Mouse (Mus musculus): Measurements from ENCODE around the gene Supt3. TPM values are rescaled to one million over a fixed set of nuclear protein-coding genes. Genes with fewer than 3 reads are reported as not detected.
A peak's percentile ranks its signal among the peaks of the same experiment; 100 is the strongest.

Supt3 gene
- total RNA-seq, 1 experiment from 2014 or later: 19.0 TPM

- no peak for ATAC-seq (replicated peaks in 1 of 2; ENCODE audit: insufficient read depth in 1 of 2, low FRiP score in 2 of 2, low TSS enrichment in 1 of 2, low read depth in 1 of 2, poor library complexity in 2 of 2, severe bottlenecking in 2 of 2)
Measured at GRCm38 (mm10) chr17:44772576-44772975, 4.4 kb upstream of the Supt3 start.

- peak; percentile 71 to 84 for ATAC-seq (replicated peaks in 1 of 2; ENCODE audit: insufficient read depth in 1 of 2, low FRiP score in 2 of 2, low TSS enrichment in 1 of 2, low read depth in 1 of 2, poor library complexity in 2 of 2, severe bottlenecking in 2 of 2)
Measured at GRCm38 (mm10) chr17:44777337-44777804, 419 bp downstream of the Supt3 start.

- no peak for ATAC-seq (replicated peaks in 1 of 2; ENCODE audit: insufficient read depth in 1 of 2, low FRiP score in 2 of 2, low TSS enrichment in 1 of 2, low read depth in 1 of 2, poor library complexity in 2 of 2, severe bottlenecking in 2 of 2)
Measured at GRCm38 (mm10) chr17:44778141-44778540, 1.2 kb downstream of the Supt3 start.

GRCm38 (mm10) chr17:44780353-44780752, 3.4 kb downstream of the Supt3 start:
- ATAC-seq (replicated peaks in 1 of 2; ENCODE audit: insufficient read depth in 1 of 2, low FRiP score in 2 of 2, low TSS enrichment in 1 of 2, low read depth in 1 of 2, poor library complexity in 2 of 2, severe bottlenecking in 2 of 2): no peak

- no peak for ATAC-seq (replicated peaks in 1 of 2; ENCODE audit: insufficient read depth in 1 of 2, low FRiP score in 2 of 2, low TSS enrichment in 1 of 2, low read depth in 1 of 2, poor library complexity in 2 of 2, severe bottlenecking in 2 of 2)
Measured at GRCm38 (mm10) chr17:44782366-44782765, 5.4 kb downstream of the Supt3 start.

- peak; percentile 71 to 85 for ATAC-seq (replicated peaks in 1 of 2; ENCODE audit: insufficient read depth in 1 of 2, low FRiP score in 2 of 2, low TSS enrichment in 1 of 2, low read depth in 1 of 2, poor library complexity in 2 of 2, severe bottlenecking in 2 of 2)
Measured at GRCm38 (mm10) chr17:44783143-44783542, 6.2 kb downstream of the Supt3 start.

GRCm38 (mm10) chr17:44788982-44789747, 12.2 kb downstream of the Supt3 start:
- ATAC-seq (replicated peaks in 1 of 2; ENCODE audit: insufficient read depth in 1 of 2, low FRiP score in 2 of 2, low TSS enrichment in 1 of 2, low read depth in 1 of 2, poor library complexity in 2 of 2, severe bottlenecking in 2 of 2): no peak

GRCm38 (mm10) chr17:44792218-44792917, 15.4 kb downstream of the Supt3 start:
- peak; percentile 64 to 70 for ATAC-seq (replicated peaks in 1 of 2; ENCODE audit: insufficient read depth in 1 of 2, low FRiP score in 2 of 2, low TSS enrichment in 1 of 2, low read depth in 1 of 2, poor library complexity in 2 of 2, severe bottlenecking in 2 of 2)

GRCm38 (mm10) chr17:44797331-44797730, 20.4 kb downstream of the Supt3 start:
- ATAC-seq (replicated peaks in 1 of 2; ENCODE audit: insufficient read depth in 1 of 2, low FRiP score in 2 of 2, low TSS enrichment in 1 of 2, low read depth in 1 of 2, poor library complexity in 2 of 2, severe bottlenecking in 2 of 2): no peak

GRCm38 (mm10) chr17:44807031-44807430, 30.1 kb downstream of the Supt3 start:
- ATAC-seq (replicated peaks in 1 of 2; ENCODE audit: insufficient read depth in 1 of 2, low FRiP score in 2 of 2, low TSS enrichment in 1 of 2, low read depth in 1 of 2, poor library complexity in 2 of 2, severe bottlenecking in 2 of 2): no peak

GRCm38 (mm10) chr17:44814508-44815175, 37.7 kb downstream of the Supt3 start, which contains the start of gene Runx2:
Gene Runx2 (minus strand): TSS chr17:44814797.
- ATAC-seq (replicated peaks in 1 of 2; ENCODE audit: insufficient read depth in 1 of 2, low FRiP score in 2 of 2, low TSS enrichment in 1 of 2, low read depth in 1 of 2, poor library complexity in 2 of 2, severe bottlenecking in 2 of 2): peak; percentile 66 to 67

GRCm38 (mm10) chr17:44818825-44819224, 41.9 kb downstream of the Supt3 start:
- no peak for ATAC-seq (replicated peaks in 1 of 2; ENCODE audit: insufficient read depth in 1 of 2, low FRiP score in 2 of 2, low TSS enrichment in 1 of 2, low read depth in 1 of 2, poor library complexity in 2 of 2, severe bottlenecking in 2 of 2)

- ATAC-seq (replicated peaks in 1 of 2; ENCODE audit: insufficient read depth in 1 of 2, low FRiP score in 2 of 2, low TSS enrichment in 1 of 2, low read depth in 1 of 2, poor library complexity in 2 of 2, severe bottlenecking in 2 of 2): no peak
Measured at GRCm38 (mm10) chr17:44819816-44820215, 42.9 kb downstream of the Supt3 start.

GRCm38 (mm10) chr17:44821940-44822339, 45.0 kb downstream of the Supt3 start:
- ATAC-seq (replicated peaks in 1 of 2; ENCODE audit: insufficient read depth in 1 of 2, low FRiP score in 2 of 2, low TSS enrichment in 1 of 2, low read depth in 1 of 2, poor library complexity in 2 of 2, severe bottlenecking in 2 of 2): no peak

GRCm38 (mm10) chr17:44827124-44827523, 50.2 kb downstream of the Supt3 start:
- no peak for ATAC-seq (replicated peaks in 1 of 2; ENCODE audit: insufficient read depth in 1 of 2, low FRiP score in 2 of 2, low TSS enrichment in 1 of 2, low read depth in 1 of 2, poor library complexity in 2 of 2, severe bottlenecking in 2 of 2)

GRCm38 (mm10) chr17:44827964-44828363, 51.0 kb downstream of the Supt3 start:
- no peak for ATAC-seq (replicated peaks in 1 of 2; ENCODE audit: insufficient read depth in 1 of 2, low FRiP score in 2 of 2, low TSS enrichment in 1 of 2, low read depth in 1 of 2, poor library complexity in 2 of 2, severe bottlenecking in 2 of 2)

GRCm38 (mm10) chr17:44829587-44829986, 52.6 kb downstream of the Supt3 start:
- ATAC-seq (replicated peaks in 1 of 2; ENCODE audit: insufficient read depth in 1 of 2, low FRiP score in 2 of 2, low TSS enrichment in 1 of 2, low read depth in 1 of 2, poor library complexity in 2 of 2, severe bottlenecking in 2 of 2): no peak

GRCm38 (mm10) chr17:44831201-44831600, 54.2 kb downstream of the Supt3 start:
- ATAC-seq (replicated peaks in 1 of 2; ENCODE audit: insufficient read depth in 1 of 2, low FRiP score in 2 of 2, low TSS enrichment in 1 of 2, low read depth in 1 of 2, poor library complexity in 2 of 2, severe bottlenecking in 2 of 2): no peak

All from hematopoietic stem cell, adult 5-6 weeks (primary cell).